Mouse (Mus musculus): ENCODE data around the gene Olfr1419. TPM values are rescaled to one million over a fixed set of nuclear protein-coding genes. Genes with fewer than 3 reads are reported as not detected.

The Olfr1419 gene
- total and polyA plus RNA-seq, 3 experiments, result not detected

- no peak overlapping the region for H3K27ac ChIP-seq (ENCODE audit: control insufficient read depth, low read depth, low read length)
- peak; percentile 22 for DNase-seq (ENCODE audit: low read depth, low spot score)
- H3K79me2 ChIP-seq (ENCODE audit: control insufficient read depth, insufficient read depth, low read length, poor library complexity), result no peaks in the 10 kb centered on the region
- H3K9me3 ChIP-seq (replicated peaks; ENCODE audit: insufficient read depth, low read length), result no peaks in the 10 kb centered on the region
- peak; percentile 2; the same call in 1 of the 2 replicates for TF ChIP-seq RAD21 (IDR thresholded peaks at IDR 0.05; ENCODE audit: low read depth, low read length)
- TF ChIP-seq CTCF (IDR thresholded peaks at IDR 0.05 in 2 of 3, conservative IDR thresholded peaks at IDR 0.05 in 1 of 3; ENCODE audit: control insufficient read depth in 1 of 3, insufficient read depth in 1 of 3, low read depth in 2 of 3, low read length in 3 of 3, poor library complexity in 1 of 3, severe bottlenecking in 1 of 3), result peak in 2 of 3 experiments; percentile 35 to 46; a peak in 5 of 6 replicates
- no peak for TF ChIP-seq UBTF (IDR thresholded peaks at IDR 0.05; ENCODE audit: borderline replicate concordance, insufficient read depth, low read depth, low read length)
- TF ChIP-seq SMC3 (IDR thresholded peaks at IDR 0.05; ENCODE audit: low read depth, low read length), result peak; percentile 48
- no peak overlapping the region for H3K9ac ChIP-seq (ENCODE audit: control insufficient read depth, low read depth, low read length, poor library complexity, severe bottlenecking)
- H3K4me3 ChIP-seq (ENCODE audit: control insufficient read depth in 1 of 2, insufficient read depth in 1 of 2, low read depth in 2 of 2, low read length in 2 of 2), result no peak overlapping the region
- H3K27me3 ChIP-seq (ENCODE audit: control insufficient read depth in 1 of 2, insufficient read depth in 2 of 2, low read length in 2 of 2), result no peaks in the 10 kb centered on the region; a peak in 1 of 4 replicates
- no peaks in the 10 kb centered on the region for H3K36me3 ChIP-seq (ENCODE audit: control insufficient read depth in 1 of 2, insufficient read depth in 2 of 2, low read length in 2 of 2)
- H3K4me1 ChIP-seq (ENCODE audit: control insufficient read depth in 1 of 2, insufficient read depth in 2 of 2, low read length in 2 of 2), result peaks cover 0 to 2% of the 10 kb centered on the region in 2 experiments; a peak in 1 of 4 replicates
These were observed 55.1 kb downstream of the Olfr1419 start for GRCm38 (mm10) chr19:11819800-11820199.

- TF ChIP-seq GATA1 (IDR thresholded peaks at IDR 0.05; ENCODE audit: low read depth, low read length) (no peak), TBP (IDR thresholded peaks at IDR 0.05; ENCODE audit: low read depth, low read length) (no peak), NELFE (IDR thresholded peaks at IDR 0.05; ENCODE audit: low read depth, low read length) (no peak), ZKSCAN1 (IDR thresholded peaks at IDR 0.05; ENCODE audit: low read depth, low read length) (no peak), MAX (IDR thresholded peaks at IDR 0.05; ENCODE audit: low read length) (no peak), SIN3A (IDR thresholded peaks at IDR 0.05; ENCODE audit: low read length) (no peak), USF1 (IDR thresholded peaks at IDR 0.05; ENCODE audit: low read depth, low read length) (no peak), CHD2 (IDR thresholded peaks at IDR 0.05; ENCODE audit: low read length) (no peak), ZC3H11A (IDR thresholded peaks at IDR 0.05; ENCODE audit: low read depth, low read length) (no peak), BHLHE40 (IDR thresholded peaks at IDR 0.05; ENCODE audit: borderline replicate concordance, low read depth, low read length) (no peak), GABPA (IDR thresholded peaks at IDR 0.05; ENCODE audit: low read depth, low read length) (no peak), POLR2AphosphoS5 (IDR thresholded peaks at IDR 0.05; ENCODE audit: borderline replicate concordance, low read depth, low read length) (no peak)
- Histone ChIP-seq H3K9ac (ENCODE audit: control insufficient read depth, low read depth, low read length, poor library complexity, severe bottlenecking) (no peak within 1 kb of the TSS), H3K4me1 (ENCODE audit: control insufficient read depth in 1 of 2, insufficient read depth in 2 of 2, low read length in 2 of 2) (peaks cover 0 to 2% of the 10 kb centered on the region in 2 experiments; a peak in 1 of 4 replicates), H3K27ac (ENCODE audit: control insufficient read depth, low read depth, low read length) (no peak within 1 kb of the TSS), H3K79me2 (ENCODE audit: control insufficient read depth, insufficient read depth, low read length, poor library complexity) (no peaks in the 10 kb centered on the region), H3K36me3 (ENCODE audit: control insufficient read depth in 1 of 2, insufficient read depth in 2 of 2, low read length in 2 of 2) (no peaks in the 10 kb centered on the region), H3K4me3 (ENCODE audit: control insufficient read depth in 1 of 2, insufficient read depth in 1 of 2, low read depth in 2 of 2, low read length in 2 of 2) (no peak within 1 kb of the TSS), H3K9me3 (replicated peaks; ENCODE audit: insufficient read depth, low read length) (no peaks in the 10 kb centered on the region), H3K27me3 (ENCODE audit: control insufficient read depth in 1 of 2, insufficient read depth in 2 of 2, low read length in 2 of 2) (no peaks in the 10 kb centered on the region; a peak in 1 of 4 replicates)
- DNase-seq (ENCODE audit: low read depth, low spot score), result no peak
These were observed 55.7 kb downstream of the Olfr1419 start, which contains the start of gene Stx3 for GRCm38 (mm10) chr19:11819143-11819700. TSS of gene Stx3 (minus strand) at chr19:11819403.

Other genes with a start within 250 kb of the Olfr1419 start
- 0.88 and 1.0 TPM in 2 replicates for gene Ms4a3, start 234.3 kb downstream of the Olfr1419 start, total RNA-seq (2012; rRNA removed)
- 1 to 10 TPM in 1 of 2 experiments, not detected in 1; 1.0 TPM for gene Ms4a3, start 234.3 kb downstream of the Olfr1419 start, polyA plus RNA-seq (2012; ENCODE audit: insufficient read depth in 1 of 2, insufficient read length in 2 of 2, low read depth in 1 of 2, low replicate concordance in 2 of 2, missing spikeins in 1 of 2)
- not detected in 2 replicates for gene Oosp2, start 214.5 kb downstream of the Olfr1419 start, total RNA-seq (2012; rRNA removed)
- gene Oosp2, start 214.5 kb downstream of the Olfr1419 start, polyA plus RNA-seq (2012; ENCODE audit: insufficient read depth in 1 of 2, insufficient read length in 2 of 2, low read depth in 1 of 2, low replicate concordance in 2 of 2, missing spikeins in 1 of 2), result not detected
- gene Oosp1, start 184.0 kb downstream of the Olfr1419 start, total RNA-seq (2012; rRNA removed), result not detected in 2 replicates
- gene Oosp1, start 184.0 kb downstream of the Olfr1419 start, polyA plus RNA-seq (2012; ENCODE audit: insufficient read depth in 1 of 2, insufficient read length in 2 of 2, low read depth in 1 of 2, low replicate concordance in 2 of 2, missing spikeins in 1 of 2), result not detected
- gene Oosp3, start 178.1 kb downstream of the Olfr1419 start, total RNA-seq (2012; rRNA removed), result not detected in 2 replicates
- gene Oosp3, start 178.1 kb downstream of the Olfr1419 start, polyA plus RNA-seq (2012; ENCODE audit: insufficient read depth in 1 of 2, insufficient read length in 2 of 2, low read depth in 1 of 2, low replicate concordance in 2 of 2, missing spikeins in 1 of 2), result not detected
- gene Gif, start 127.6 kb downstream of the Olfr1419 start, total RNA-seq (2012; rRNA removed), result not detected in 2 replicates
- not detected for gene Gif, start 127.6 kb downstream of the Olfr1419 start, polyA plus RNA-seq (2012; ENCODE audit: insufficient read depth in 1 of 2, insufficient read length in 2 of 2, low read depth in 1 of 2, low replicate concordance in 2 of 2, missing spikeins in 1 of 2)
- gene Mrpl16, start 104.7 kb downstream of the Olfr1419 start, total RNA-seq (2012; rRNA removed), result 58.3 and 59.6 TPM in 2 replicates
- gene Mrpl16, start 104.7 kb downstream of the Olfr1419 start, polyA plus RNA-seq (2012; ENCODE audit: insufficient read depth in 1 of 2, insufficient read length in 2 of 2, low read depth in 1 of 2, low replicate concordance in 2 of 2, missing spikeins in 1 of 2), result 10 to 100 TPM in 1 of 2 experiments, not detected in 1; 46.8 TPM
- 0.33 and 0.73 TPM in 2 replicates for gene Stx3, start 55.7 kb downstream of the Olfr1419 start, total RNA-seq (2012; rRNA removed)
- 1 to 10 TPM in 1 of 2 experiments, not detected in 1; 3.0 TPM for gene Stx3, start 55.7 kb downstream of the Olfr1419 start, polyA plus RNA-seq (2012; ENCODE audit: insufficient read depth in 1 of 2, insufficient read length in 2 of 2, low read depth in 1 of 2, low replicate concordance in 2 of 2, missing spikeins in 1 of 2)
- gene Olfr1417, start 35.9 kb downstream of the Olfr1419 start, total RNA-seq (2012; rRNA removed), result not detected in 2 replicates
- gene Olfr1417, start 35.9 kb downstream of the Olfr1419 start, polyA plus RNA-seq (2012; ENCODE audit: insufficient read depth in 1 of 2, insufficient read length in 2 of 2, low read depth in 1 of 2, low replicate concordance in 2 of 2, missing spikeins in 1 of 2), result not detected
- gene Olfr1418, start 14.0 kb downstream of the Olfr1419 start, total RNA-seq (2012; rRNA removed), result 0.03 TPM in 1 of 2 replicates, not detected in the other
- not detected for gene Olfr1418, start 14.0 kb downstream of the Olfr1419 start, polyA plus RNA-seq (2012; ENCODE audit: insufficient read depth in 1 of 2, insufficient read length in 2 of 2, low read depth in 1 of 2, low replicate concordance in 2 of 2, missing spikeins in 1 of 2)
- not detected in 2 replicates for gene Olfr1420, start 11.5 kb upstream of the Olfr1419 start, total RNA-seq (2012; rRNA removed)
- under 1 TPM in 1 of 2 experiments, not detected in 1; 0.03 TPM for gene Olfr1420, start 11.5 kb upstream of the Olfr1419 start, polyA plus RNA-seq (2012; ENCODE audit: insufficient read depth in 1 of 2, insufficient read length in 2 of 2, low read depth in 1 of 2, low replicate concordance in 2 of 2, missing spikeins in 1 of 2)
- gene Patl1, start 37.3 kb upstream of the Olfr1419 start, total RNA-seq (2012; rRNA removed), result 5.4 and 6.1 TPM in 2 replicates
- gene Patl1, start 37.3 kb upstream of the Olfr1419 start, polyA plus RNA-seq (2012; ENCODE audit: insufficient read depth in 1 of 2, insufficient read length in 2 of 2, low read depth in 1 of 2, low replicate concordance in 2 of 2, missing spikeins in 1 of 2), result 10 to 100 TPM in 1 of 2 experiments, not detected in 1; 33.5 TPM
- 16.4 and 16.5 TPM in 2 replicates for gene Osbp, start 90.8 kb upstream of the Olfr1419 start, total RNA-seq (2012; rRNA removed)
- gene Osbp, start 90.8 kb upstream of the Olfr1419 start, polyA plus RNA-seq (2012; ENCODE audit: insufficient read depth in 1 of 2, insufficient read length in 2 of 2, low read depth in 1 of 2, low replicate concordance in 2 of 2, missing spikeins in 1 of 2), result 10 to 100 TPM; 38.8 to 64.6 TPM
- gene Olfr1423, start 166.2 kb upstream of the Olfr1419 start, total RNA-seq (2012; rRNA removed), result 0.04 TPM in 1 of 2 replicates, not detected in the other
- gene Olfr1423, start 166.2 kb upstream of the Olfr1419 start, polyA plus RNA-seq (2012; ENCODE audit: insufficient read depth in 1 of 2, insufficient read length in 2 of 2, low read depth in 1 of 2, low replicate concordance in 2 of 2, missing spikeins in 1 of 2), result under 1 TPM in 1 of 2 experiments, not detected in 1; 0.25 TPM
- not detected in 2 replicates for gene Olfr1424, start 187.6 kb upstream of the Olfr1419 start, total RNA-seq (2012; rRNA removed)
- gene Olfr1424, start 187.6 kb upstream of the Olfr1419 start, polyA plus RNA-seq (2012; ENCODE audit: insufficient read depth in 1 of 2, insufficient read length in 2 of 2, low read depth in 1 of 2, low replicate concordance in 2 of 2, missing spikeins in 1 of 2), result not detected
- gene Olfr1425, start 202.6 kb upstream of the Olfr1419 start, total RNA-seq (2012; rRNA removed), result not detected in 2 replicates
- not detected for gene Olfr1425, start 202.6 kb upstream of the Olfr1419 start, polyA plus RNA-seq (2012; ENCODE audit: insufficient read depth in 1 of 2, insufficient read length in 2 of 2, low read depth in 1 of 2, low replicate concordance in 2 of 2, missing spikeins in 1 of 2)
- not detected in 2 replicates for gene Olfr1426, start 216.9 kb upstream of the Olfr1419 start, total RNA-seq (2012; rRNA removed)
- gene Olfr1426, start 216.9 kb upstream of the Olfr1419 start, polyA plus RNA-seq (2012; ENCODE audit: insufficient read depth in 1 of 2, insufficient read length in 2 of 2, low read depth in 1 of 2, low replicate concordance in 2 of 2, missing spikeins in 1 of 2), result not detected
- not detected in 2 replicates for gene Olfr1427, start 228.2 kb upstream of the Olfr1419 start, total RNA-seq (2012; rRNA removed)
- not detected for gene Olfr1427, start 228.2 kb upstream of the Olfr1419 start, polyA plus RNA-seq (2012; ENCODE audit: insufficient read depth in 1 of 2, insufficient read length in 2 of 2, low read depth in 1 of 2, low replicate concordance in 2 of 2, missing spikeins in 1 of 2)
- gene Olfr1428, start 240.8 kb upstream of the Olfr1419 start, total RNA-seq (2012; rRNA removed), result not detected in 2 replicates
- gene Olfr1428, start 240.8 kb upstream of the Olfr1419 start, polyA plus RNA-seq (2012; ENCODE audit: insufficient read depth in 1 of 2, insufficient read length in 2 of 2, low read depth in 1 of 2, low replicate concordance in 2 of 2, missing spikeins in 1 of 2), result not detected
- not detected in 2 replicates for gene Olfr76, start 248.1 kb upstream of the Olfr1419 start, total RNA-seq (2012; rRNA removed)
- under 1 TPM in 1 of 2 experiments, not detected in 1; 0.03 TPM for gene Olfr76, start 248.1 kb upstream of the Olfr1419 start, polyA plus RNA-seq (2012; ENCODE audit: insufficient read depth in 1 of 2, insufficient read length in 2 of 2, low read depth in 1 of 2, low replicate concordance in 2 of 2, missing spikeins in 1 of 2)